Mouse (Mus musculus): ENCODE data around the gene Dis3l.

Dis3l gene

GRCm38 (mm10) chr9:64267231-64267630 lies 73.9 kb downstream of the Dis3l start:
- no peak for ATAC-seq (ENCODE audit: insufficient number of reproducible peaks, low FRiP score, low TSS enrichment)

- ATAC-seq (ENCODE audit: insufficient number of reproducible peaks, low FRiP score, low TSS enrichment): no peak
Observed at GRCm38 (mm10) chr9:64264813-64265212, 76.3 kb downstream of the Dis3l start.

- ATAC-seq (ENCODE audit: insufficient number of reproducible peaks, low FRiP score, low TSS enrichment): no peak
Observed at GRCm38 (mm10) chr9:64261023-64261422, 80.1 kb downstream of the Dis3l start.

- ATAC-seq (ENCODE audit: insufficient number of reproducible peaks, low FRiP score, low TSS enrichment): no peak
Observed at GRCm38 (mm10) chr9:64259906-64260305, 81.2 kb downstream of the Dis3l start.

All from cerebellum, adult (tissue).